Mouse (Mus musculus) hindbrain, embryonic 16.5 days (tissue): ENCODE results near the gene Agbl4. TPM values are rescaled to one million over a fixed set of nuclear protein-coding genes. Genes with fewer than 3 reads are reported as not detected.

Experiments used
- ATAC-seq: fragments of 200-750 bp; cut with Nextera tagmentation; 2 replicates; pipeline ENCODE4 v1.8.0; 2017; ENCODE audit warnings: moderate TSS enrichment, moderate library complexity
- H3K27ac ChIP-seq: fragments of 300-500 bp; sonication (generic); 2 replicates; pipeline ENCODE4 v1.5.1; 2014; ENCODE audit warnings: low read depth, mild to moderate bottlenecking, control low read depth, low read length, moderate library complexity
- H3K27me3 ChIP-seq: fragments of 300-500 bp; sonication (generic); replicated peaks from 2 replicates; pipeline ENCODE4 v1.6.1; 2014; ENCODE audit warnings: low read length; ENCODE audit not compliant: control insufficient read depth, insufficient read depth
- H3K36me3 ChIP-seq: fragments of 300-500 bp; sonication (generic); 2 replicates; pipeline ENCODE4 v1.6.1; 2014; ENCODE audit warnings: mild to moderate bottlenecking, low read length, moderate library complexity, mixed read lengths; ENCODE audit not compliant: control insufficient read depth, insufficient read depth
- H3K4me1 ChIP-seq: fragments of 300-500 bp; sonication (generic); 2 replicates; pipeline ENCODE4 v1.6.1; 2014; ENCODE audit warnings: low read depth, low read length; ENCODE audit not compliant: control insufficient read depth, insufficient read depth
- H3K4me2 ChIP-seq: fragments of 300-500 bp; sonication (generic); 2 replicates; pipeline ENCODE4 v1.6.1; 2014; ENCODE audit warnings: mild to moderate bottlenecking, low read length, control low read depth, moderate library complexity
- H3K4me3 ChIP-seq: fragments of 300-500 bp; sonication (generic); 2 replicates; pipeline ENCODE4 v1.5.1; 2014; ENCODE audit warnings: mild to moderate bottlenecking, low read length, control low read depth, moderate library complexity
- H3K9ac ChIP-seq: fragments of 300-500 bp; sonication (generic); 2 replicates; pipeline ENCODE4 v1.6.1; 2014; ENCODE audit warnings: low read depth, mild to moderate bottlenecking, control low read depth, low read length, moderate library complexity
- H3K9me3 ChIP-seq: fragments of 300-500 bp; sonication (generic); 2 replicates; pipeline ENCODE4 v1.6.1; 2014; ENCODE audit warnings: mild to moderate bottlenecking, low read length, moderate library complexity; ENCODE audit not compliant: control insufficient read depth
- WGBS: fragments of 180-500 bp; shearing (Covaris S2); extraction: QIAGEN DNeasy Blood & Tissue Kit; methylation state at CpG from one replicate; pipeline ENCODE4 v1.1.7; 2014; 5-methylcytosine and 5-hydroxymethylcytosine counted together
- polyA plus RNA-seq: library from polyadenylated mRNA; unstranded; fragments of >200 nt; fragmentation: Nextera tagmentation; extraction: Ambion mirVana; gene quantifications from 2 replicates; pipeline ENCODE4 v1.2.1, GENCODE M21; 2015

Gene Agbl4
- polyA plus RNA-seq, 1 experiment from 2014 or later: 4.8 TPM

GRCm38 (mm10) chr4:111546009-111546408 lies 1148.5 kb downstream of the Agbl4 start:
- WGBS: 60% methylated on average over 7 of the region's 7 CpGs
- no peak overlapping the region for H3K9ac ChIP-seq
- no peaks in the 10 kb centered on the region for H3K27me3 ChIP-seq
- H3K9me3 ChIP-seq: no peaks in the 10 kb centered on the region
- no peak overlapping the region for H3K27ac ChIP-seq
- H3K4me1 ChIP-seq: no peaks in the 10 kb centered on the region
- no peaks in the 10 kb centered on the region for H3K36me3 ChIP-seq
- ATAC-seq: peak; percentile 73; the same call in 1 of the 2 replicates
- no peak overlapping the region for H3K4me2 ChIP-seq
- H3K4me3 ChIP-seq: no peak overlapping the region

GRCm38 (mm10) chr4:111555426-111555825 lies 1158.0 kb downstream of the Agbl4 start:
- 0 out of 2 replicates have a peak, but pooled peaks have one; percentile 20 for ATAC-seq
- Histone ChIP-seq H3K36me3 (no peaks in the 10 kb centered on the region), H3K9ac (no peak overlapping the region), H3K4me3 (no peak overlapping the region), H3K27me3 (no peaks in the 10 kb centered on the region), H3K4me2 (no peak overlapping the region), H3K4me1 (no peaks in the 10 kb centered on the region), H3K9me3 (no peaks in the 10 kb centered on the region), H3K27ac (no peak overlapping the region)
- 64% methylated on average over 2 of the region's 2 CpGs for WGBS

GRCm38 (mm10) chr4:111577087-111577773 lies 1179.8 kb downstream of the Agbl4 start:
- no peaks in the 10 kb centered on the region for H3K9me3 ChIP-seq
- H3K27me3 ChIP-seq: no peaks in the 10 kb centered on the region
- H3K9ac ChIP-seq: no peak overlapping the region
- WGBS: 81% methylated on average over 10 of the region's 10 CpGs
- ATAC-seq: no peak
- H3K4me3 ChIP-seq: no peak overlapping the region
- peaks cover 8% of the 10 kb centered on the region; the same call in 1 of the 2 replicates for H3K4me1 ChIP-seq
- H3K27ac ChIP-seq: no peak overlapping the region
- no peak overlapping the region for H3K4me2 ChIP-seq
- no peaks in the 10 kb centered on the region for H3K36me3 ChIP-seq

- Histone ChIP-seq H3K9me3 (no peaks in the 10 kb centered on the region), H3K4me2 (no peak overlapping the region), H3K36me3 (no peaks in the 10 kb centered on the region), H3K4me3 (no peak overlapping the region), H3K27ac (no peak overlapping the region), H3K4me1 (peaks cover 8% of the 10 kb centered on the region; the same call in 1 of the 2 replicates), H3K27me3 (no peaks in the 10 kb centered on the region), H3K9ac (no peak overlapping the region)
- peak; percentile 38; the same call in 1 of the 2 replicates for ATAC-seq
- 27% methylated on average over 4 of the region's 4 CpGs for WGBS
These were observed 1181.8 kb downstream of the Agbl4 start for GRCm38 (mm10) chr4:111579115-111579862.

- H3K36me3 ChIP-seq: no peaks in the 10 kb centered on the region
These were observed 1182.4 kb downstream of the Agbl4 start for GRCm38 (mm10) chr4:111579863-111580224.

GRCm38 (mm10) chr4:111580239-111580638 lies 1182.8 kb downstream of the Agbl4 start:
- no peaks in the 10 kb centered on the region for H3K36me3 ChIP-seq
- H3K9me3 ChIP-seq: no peaks in the 10 kb centered on the region
- H3K4me3 ChIP-seq: no peak overlapping the region
- ATAC-seq: no peak
- no peaks in the 10 kb centered on the region for H3K27me3 ChIP-seq
- WGBS: 92% methylated on average over 1 of the region's 1 CpGs
- no peak overlapping the region for H3K27ac ChIP-seq
- no peak overlapping the region for H3K4me2 ChIP-seq
- H3K4me1 ChIP-seq: peaks cover 8% of the 10 kb centered on the region; the same call in 1 of the 2 replicates
- H3K9ac ChIP-seq: no peak overlapping the region

More at GRCm38 (mm10) chr4:111579863-111580224, 1182.4 kb downstream of the Agbl4 start:
- peak; percentile 60; the same call in 1 of the 2 replicates for ATAC-seq
- 20% methylated on average over 4 of the region's 4 CpGs for WGBS
- H3K9me3 ChIP-seq: no peaks in the 10 kb centered on the region
- H3K27me3 ChIP-seq: no peaks in the 10 kb centered on the region
- H3K4me1 ChIP-seq: peaks cover 8% of the 10 kb centered on the region; the same call in 1 of the 2 replicates
- no peak overlapping the region for H3K9ac ChIP-seq
- no peak overlapping the region for H3K4me3 ChIP-seq
- H3K27ac ChIP-seq: no peak overlapping the region
- no peak overlapping the region for H3K4me2 ChIP-seq

- Histone ChIP-seq H3K4me2 (no peak overlapping the region), H3K9ac (no peak overlapping the region), H3K36me3 (no peaks in the 10 kb centered on the region), H3K4me3 (no peak overlapping the region), H3K27me3 (no peaks in the 10 kb centered on the region), H3K4me1 (peaks cover 8% of the 10 kb centered on the region; the same call in 1 of the 2 replicates), H3K9me3 (no peaks in the 10 kb centered on the region), H3K27ac (no peak overlapping the region)
- 59% methylated on average over 10 of the region's 10 CpGs for WGBS
- peak; percentile 78 for ATAC-seq
These were observed 1186.2 kb downstream of the Agbl4 start for GRCm38 (mm10) chr4:111583562-111584237.

GRCm38 (mm10) chr4:111584286-111584685 lies 1186.8 kb downstream of the Agbl4 start:
- WGBS: 72% methylated on average over 7 of the region's 7 CpGs
- H3K9ac ChIP-seq: no peak overlapping the region
- peaks cover 8% of the 10 kb centered on the region; the same call in 1 of the 2 replicates for H3K4me1 ChIP-seq
- H3K36me3 ChIP-seq: no peaks in the 10 kb centered on the region
- ATAC-seq: peak; percentile 27; the same call in 1 of the 2 replicates
- no peak overlapping the region for H3K4me2 ChIP-seq
- H3K9me3 ChIP-seq: no peaks in the 10 kb centered on the region
- H3K4me3 ChIP-seq: no peak overlapping the region
- no peaks in the 10 kb centered on the region for H3K27me3 ChIP-seq
- no peak overlapping the region for H3K27ac ChIP-seq

GRCm38 (mm10) chr4:111588211-111588610 lies 1190.8 kb downstream of the Agbl4 start:
- Histone ChIP-seq H3K4me1 (no peaks in the 10 kb centered on the region), H3K36me3 (no peaks in the 10 kb centered on the region), H3K27me3 (no peaks in the 10 kb centered on the region), H3K27ac (no peak overlapping the region), H3K4me2 (no peak overlapping the region), H3K9me3 (no peaks in the 10 kb centered on the region), H3K9ac (no peak overlapping the region), H3K4me3 (no peak overlapping the region)
- WGBS: 91% methylated on average over 1 of the region's 1 CpGs
- ATAC-seq: no peak
